Mouse (Mus musculus) limb, embryonic 14.5 days (tissue): ENCODE results near the gene Syt2. TPM values are rescaled to one million over a fixed set of nuclear protein-coding genes. Genes with fewer than 3 reads are reported as not detected.

Experiments used
- ATAC-seq: fragments of 200-750 bp; cut with Nextera tagmentation; 2 replicates; pipeline ENCODE4 v1.8.0; 2017; ENCODE audit warnings: low read depth, moderate number of reproducible peaks, moderate TSS enrichment; ENCODE audit not compliant: low FRiP score
- DNase-seq: peaks from one replicate; pipeline ENCODE4 v3.0.0-alpha.2; 2015; ENCODE audit warnings: low spot score
- H3K27ac ChIP-seq: fragments of 300-500 bp; sonication (generic); replicated peaks from 2 replicates; pipeline ENCODE4 v1.5.1; 2014; ENCODE audit warnings: low read depth, mild to moderate bottlenecking, low read length, moderate library complexity, mixed read lengths
- H3K27me3 ChIP-seq: fragments of 300-500 bp; sonication (generic); 2 replicates; pipeline ENCODE4 v1.6.1; 2014; ENCODE audit warnings: low read length, mixed read lengths; ENCODE audit not compliant: control insufficient read depth, insufficient read depth
- H3K36me3 ChIP-seq: fragments of 300-500 bp; sonication (generic); 2 replicates; pipeline ENCODE4 v1.6.1; 2014; ENCODE audit warnings: mild to moderate bottlenecking, low read length, moderate library complexity, mixed read lengths; ENCODE audit not compliant: control insufficient read depth, insufficient read depth
- H3K4me1 ChIP-seq: fragments of 300-500 bp; sonication (generic); 2 replicates; pipeline ENCODE4 v1.6.1; 2014; ENCODE audit warnings: antibody characterized with exemption, low read length, mixed read lengths; ENCODE audit not compliant: control insufficient read depth, insufficient read depth
- H3K4me2 ChIP-seq: fragments of 300-500 bp; sonication (generic); replicated peaks from 2 replicates; pipeline ENCODE4 v1.6.1; 2014; ENCODE audit warnings: low read depth, mild to moderate bottlenecking, low read length, moderate library complexity; ENCODE audit not compliant: severe bottlenecking
- H3K4me3 ChIP-seq: fragments of 300-500 bp; sonication (generic); replicated peaks from 2 replicates; pipeline ENCODE4 v1.5.1; 2014; ENCODE audit warnings: low read length
- H3K9ac ChIP-seq: fragments of 300-500 bp; sonication (generic); 2 replicates; pipeline ENCODE4 v1.6.1; 2014; ENCODE audit warnings: mild to moderate bottlenecking, low read depth, low read length, moderate library complexity; ENCODE audit not compliant: severe bottlenecking
- H3K9me3 ChIP-seq: fragments of 300-500 bp; sonication (generic); 2 replicates; pipeline ENCODE4 v1.6.1; 2016; ENCODE audit warnings: low read length; ENCODE audit not compliant: control insufficient read depth
- POLR2A ChIP-seq: fragments of 200-500 bp; IDR thresholded peaks from 2 replicates; pipeline ENCODE4 v1.8.0; 2012; ENCODE audit warnings: inconsistent platforms, mild to moderate bottlenecking, moderate library complexity, borderline replicate concordance; ENCODE audit not compliant: insufficient read depth, insufficient read length; ENCODE audit errors: extremely low read depth
- WGBS: fragments of 180-500 bp; shearing (Covaris S2); extraction: QIAGEN DNeasy Blood & Tissue Kit; methylation state at CpG from one replicate; pipeline ENCODE4 v1.1.7; 2014; 5-methylcytosine and 5-hydroxymethylcytosine counted together
- polyA plus RNA-seq, 2 experiments: library from polyadenylated mRNA; depleted of rRNA in 1 of 2; stranded (reverse) in 1 of 2; unstranded in 1 of 2; fragments of >200 nt; fragmentation: Nextera tagmentation in 1 of 2; extraction: Ambion mirVana in 1 of 2; gene quantifications; 2 replicates each; pipeline versions ENCODE4 v1.2.1 to v1.2.3; 2012 to 2014

The Syt2 gene
- polyA plus RNA-seq, 2 experiments: 0.44 to 1.5 TPM

DNA sequence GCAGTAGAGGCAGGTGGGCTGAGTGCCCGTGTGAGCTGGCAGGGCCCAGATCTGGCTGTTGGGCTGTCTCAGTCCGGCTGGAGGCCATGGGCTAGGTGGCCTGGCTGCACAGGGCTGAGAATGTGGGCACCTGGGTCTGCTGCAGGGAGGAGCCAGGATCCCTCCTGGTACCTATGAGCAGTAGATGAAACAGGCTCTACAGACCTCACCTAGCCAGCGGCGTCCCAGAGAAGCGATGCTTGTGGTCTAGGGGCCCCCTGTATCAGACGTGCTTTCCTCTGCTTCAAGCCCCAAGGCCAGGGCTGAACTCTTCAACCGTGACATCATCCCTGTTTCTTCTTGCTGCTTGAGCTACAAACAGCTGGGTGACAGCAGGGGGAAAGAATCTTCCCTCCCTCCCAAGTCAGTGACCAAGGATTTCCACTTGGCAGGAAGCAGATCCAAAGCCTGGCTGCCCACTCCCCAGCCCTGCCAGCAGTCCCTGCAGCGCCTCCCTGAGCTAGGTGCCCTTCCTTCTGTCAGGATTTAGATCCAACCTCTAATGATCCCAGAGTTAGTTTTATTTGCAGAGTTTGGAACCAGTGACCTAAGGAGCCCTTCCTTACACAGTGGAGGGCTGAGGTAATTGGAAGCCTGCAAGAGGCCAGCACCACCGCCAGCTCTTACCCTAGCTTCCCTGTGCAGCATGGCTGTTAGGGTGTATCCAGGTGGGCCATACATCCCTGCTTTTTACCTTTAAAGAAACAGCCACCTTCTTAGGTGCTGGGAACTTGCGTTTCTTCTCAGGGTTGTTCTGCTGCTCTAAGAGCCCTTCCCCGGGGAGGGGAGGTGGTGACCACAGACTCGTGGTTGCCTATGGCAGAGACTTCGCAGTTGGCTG lies 107.5 kb downstream of the Syt2 start:
- DNase-seq (peak; percentile 82), ATAC-seq (peak; percentile 39)
- H3K9ac ChIP-seq: no peak overlapping the region
- H3K4me3 ChIP-seq: no peak overlapping the region
- H3K27me3 ChIP-seq: no peaks in the 10 kb centered on the region
- H3K27ac ChIP-seq: no peak overlapping the region; the same call in 1 of the 2 replicates
- peaks cover 19% of the 10 kb centered on the region for H3K4me1 ChIP-seq
- no peak for TF ChIP-seq POLR2A
- no peak overlapping the region for H3K4me2 ChIP-seq
- H3K9me3 ChIP-seq: no peaks in the 10 kb centered on the region
- 51% methylated on average over 13 of the region's 13 CpGs for WGBS
- peaks cover 3% of the 10 kb centered on the region for H3K36me3 ChIP-seq

DNA sequence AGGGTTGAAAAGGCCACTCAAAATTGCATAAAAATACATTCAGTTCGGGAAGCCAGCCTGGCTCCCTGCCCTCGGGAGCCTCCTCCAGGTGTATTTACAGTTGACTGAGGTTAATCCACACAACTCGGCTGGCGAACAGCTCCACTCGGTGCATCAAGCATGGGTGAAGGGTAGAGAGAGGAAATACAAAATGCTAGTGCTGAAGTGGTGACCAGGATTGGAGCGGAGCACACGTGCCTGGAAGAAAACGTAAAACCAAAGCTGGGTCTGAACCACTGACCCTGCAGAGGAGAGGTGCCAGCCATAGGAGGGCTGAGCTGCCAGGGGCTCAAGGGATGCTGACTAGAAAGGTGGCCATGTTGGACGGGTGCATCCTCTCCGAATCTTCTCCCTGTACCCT lies 108.3 kb downstream of the Syt2 start:
- peaks cover 11% of the 10 kb centered on the region for H3K36me3 ChIP-seq
- no peak for TF ChIP-seq POLR2A
- WGBS: 78% methylated on average over 10 of the region's 10 CpGs
- peaks cover 17% of the 10 kb centered on the region for H3K4me1 ChIP-seq
- DNase-seq (no peak), ATAC-seq (no peak)
- no peak overlapping the region for H3K27ac ChIP-seq
- H3K9me3 ChIP-seq: no peaks in the 10 kb centered on the region
- no peak overlapping the region for H3K9ac ChIP-seq
- no peaks in the 10 kb centered on the region for H3K27me3 ChIP-seq
- H3K4me2 ChIP-seq: no peak overlapping the region
- H3K4me3 ChIP-seq: no peak overlapping the region

DNA sequence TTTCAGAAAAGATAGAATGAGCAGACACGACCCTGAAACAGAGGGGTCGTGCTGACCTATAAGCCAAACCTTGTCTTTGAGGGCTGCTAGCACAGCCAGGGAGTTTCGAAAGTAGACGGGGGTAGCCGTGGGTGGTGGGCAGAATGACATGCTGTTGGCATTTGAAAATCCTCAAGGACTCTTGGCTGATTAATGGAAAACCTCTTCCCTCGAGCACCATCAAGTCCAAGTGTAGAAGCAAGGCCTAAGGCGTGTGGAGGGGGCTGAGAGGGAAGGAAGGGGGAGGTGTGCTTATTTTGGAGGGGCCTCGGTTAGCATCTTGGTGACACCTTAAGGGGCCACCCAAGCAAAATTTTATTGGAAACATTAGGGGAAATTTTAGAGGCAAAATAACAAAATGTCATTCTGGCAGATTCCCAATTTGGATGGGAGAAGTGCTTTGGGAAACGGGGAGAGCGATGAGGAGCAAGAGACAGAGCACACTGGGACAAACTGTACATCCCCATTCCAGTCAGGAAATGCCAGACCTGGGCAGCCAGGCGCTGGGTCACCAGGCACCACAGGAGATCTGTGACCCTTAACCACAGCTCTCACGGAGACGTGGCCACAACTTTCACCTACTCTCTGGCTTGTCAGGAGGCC lies 109.2 kb downstream of the Syt2 start:
- H3K9me3 ChIP-seq: no peaks in the 10 kb centered on the region
- H3K4me1 ChIP-seq: peaks cover 12% of the 10 kb centered on the region
- no peak for TF ChIP-seq POLR2A
- H3K27me3 ChIP-seq: no peaks in the 10 kb centered on the region
- no peak overlapping the region for H3K27ac ChIP-seq
- ATAC-seq (no peak), DNase-seq (no peak)
- H3K4me2 ChIP-seq: no peak overlapping the region
- H3K9ac ChIP-seq: no peak overlapping the region
- H3K4me3 ChIP-seq: no peak overlapping the region
- H3K36me3 ChIP-seq: peaks cover 16% of the 10 kb centered on the region
- 63% methylated on average over 13 of the region's 13 CpGs for WGBS

DNA sequence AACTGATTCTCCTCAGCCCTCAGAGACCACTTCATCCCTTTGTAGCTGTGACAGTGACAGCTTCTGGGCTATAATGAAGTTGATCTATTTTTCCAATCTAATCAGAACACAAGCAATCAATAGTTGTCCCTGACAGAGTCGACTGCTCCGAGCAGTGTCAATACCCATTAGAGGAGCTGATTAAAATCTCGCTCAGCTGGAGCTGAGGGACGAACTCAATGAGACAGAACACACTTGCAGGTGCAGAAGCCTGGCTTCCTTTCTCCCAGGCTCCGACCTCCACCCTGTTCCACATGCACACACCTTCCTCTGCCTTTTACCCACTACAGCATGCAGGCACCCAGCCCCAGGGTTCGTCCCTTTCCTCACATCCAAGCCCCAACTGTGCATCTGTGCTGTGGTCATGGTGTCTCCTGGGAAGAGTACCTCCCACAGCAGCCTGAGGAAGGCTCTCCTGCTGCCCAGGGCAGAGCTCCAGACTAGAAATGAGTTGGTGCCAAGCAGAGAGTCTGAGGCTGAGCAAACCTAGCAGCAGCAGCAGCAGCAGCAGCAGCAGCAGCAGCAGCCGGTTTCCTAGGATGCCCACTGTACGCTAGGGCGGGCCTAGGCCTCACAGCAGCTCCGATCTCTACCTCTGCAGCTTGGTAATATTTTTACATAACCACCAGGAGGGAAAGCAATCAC lies 109.9 kb downstream of the Syt2 start:
- ATAC-seq (no peak), DNase-seq (no peak)
- H3K4me2 ChIP-seq: no peak overlapping the region
- no peak overlapping the region for H3K27ac ChIP-seq
- H3K36me3 ChIP-seq: peaks cover 16% of the 10 kb centered on the region
- H3K9ac ChIP-seq: no peak overlapping the region
- no peaks in the 10 kb centered on the region for H3K27me3 ChIP-seq
- H3K9me3 ChIP-seq: no peaks in the 10 kb centered on the region
- no peak overlapping the region for H3K4me3 ChIP-seq
- H3K4me1 ChIP-seq: peaks cover 12% of the 10 kb centered on the region
- whole genome bisulfite sequencing: 74% methylated on average over 10 of the region's 10 CpGs
- TF ChIP-seq POLR2A: no peak

DNA sequence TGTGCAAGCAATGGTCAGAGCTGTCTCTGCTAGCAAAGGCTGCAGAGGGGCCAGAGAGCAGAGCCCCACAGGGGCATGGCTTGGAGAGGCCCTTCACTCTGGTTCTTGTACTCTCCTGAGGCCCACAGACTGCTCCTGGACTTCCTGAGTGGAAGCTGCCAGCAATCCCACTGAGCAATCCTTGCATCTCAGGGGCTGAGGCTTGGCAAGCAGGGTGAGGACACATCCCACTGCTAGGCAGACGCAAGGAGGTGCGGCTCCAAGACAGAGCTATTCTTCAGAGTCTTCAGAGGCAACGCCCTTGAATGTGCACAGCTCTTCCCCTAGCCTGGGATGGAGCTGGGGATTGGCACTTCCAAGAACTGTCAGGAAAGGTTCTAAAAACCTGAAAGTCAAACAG lies 110.8 kb downstream of the Syt2 start:
- no peak for DNase-seq
- Histone ChIP-seq H3K9ac (no peak overlapping the region), H3K4me1 (peaks cover 12% of the 10 kb centered on the region), H3K36me3 (peaks cover 16% of the 10 kb centered on the region), H3K4me2 (no peak overlapping the region), H3K27me3 (no peaks in the 10 kb centered on the region), H3K9me3 (no peaks in the 10 kb centered on the region), H3K4me3 (no peak overlapping the region), H3K27ac (no peak overlapping the region)
- no peak for TF ChIP-seq POLR2A
- no peak for ATAC-seq
- 71% methylated on average over 3 of the region's 3 CpGs for WGBS
